In genomic region chr3:122800050-122800449, GRCm38 (mm10) we compare ENCODE assay signal across 15 mouse cellular contexts.
DNase-seq lines count a peak whose midpoint lies in the region; ATAC-seq and TF ChIP-seq lines count a peak whose summit lies in the region.
"Had no signal": no experiment of that assay in that cellular context is flagged by ENCODE, and none has a peak within 500 bp of the region (broad histone marks: within the 10 kb centered on the region; RNA-seq: fewer than 3 reads in every experiment).

No protein-coding gene starts in this region.

- no peak for TF ChIP-seq POLR2A in brain, embryonic 14.5 days (IDR thresholded peaks at IDR 0.05; ENCODE audit: borderline replicate concordance, extremely low read depth, insufficient read depth, insufficient read length, poor library complexity, severe bottlenecking)
- no peak for TF ChIP-seq POLR2A in kidney, adult 2 months (IDR thresholded peaks at IDR 0.05; ENCODE audit: low read depth, low read length)

- no peak overlapping the region for H3K9ac ChIP-seq in lung, embryonic 14.5 days
- H3K9ac ChIP-seq in hindbrain, embryonic 14.5 days = no peak overlapping the region
- no peak overlapping the region for H3K9ac ChIP-seq in stomach, embryonic 14.5 days (replicated peaks; ENCODE audit: low read depth, low read length)
- H3K9ac ChIP-seq: heart, embryonic 13.5 days; liver, postnatal 0 days had no signal

- no peak for DNase-seq in lung, embryonic 14.5 days
- no peak for DNase-seq in lung, adult 18-20 months
- peak; percentile 31 for DNase-seq in brain, embryonic 14.5 days (ENCODE audit: low read depth)
- no peak for DNase-seq in hindbrain, embryonic 14.5 days (ENCODE audit: low spot score)
- DNase-seq in kidney, adult 2 months = no peak
- DNase-seq: cerebellum, adult 11 months; cerebellum, postnatal 36 days; gastrocnemius, postnatal 36 days; kidney, postnatal 4 days; liver, postnatal 0 days had no signal

- H3K36me3 ChIP-seq in lung, embryonic 14.5 days (ENCODE audit: insufficient read depth) = peaks cover 49% of the 10 kb centered on the region
- H3K36me3 ChIP-seq in hindbrain, embryonic 14.5 days (replicated peaks; ENCODE audit: control insufficient read depth, insufficient read depth) = no peaks in the 10 kb centered on the region
- peaks cover 34% of the 10 kb centered on the region; the same call in 1 of the 2 replicates for H3K36me3 ChIP-seq in stomach, embryonic 14.5 days (ENCODE audit: control insufficient read depth, insufficient read depth, low read length)
- H3K36me3 ChIP-seq in kidney, adult 2 months (ENCODE audit: control insufficient read depth, insufficient read depth, low read length) = no peaks in the 10 kb centered on the region

- no peaks in the 10 kb centered on the region for H3K9me3 ChIP-seq in lung, embryonic 14.5 days (ENCODE audit: low read depth, low read length)
- H3K9me3 ChIP-seq in hindbrain, embryonic 14.5 days (ENCODE audit: control insufficient read depth, low read length) = no peaks in the 10 kb centered on the region
- H3K9me3 ChIP-seq in stomach, embryonic 14.5 days (ENCODE audit: control insufficient read depth, low read depth, low read length) = no peaks in the 10 kb centered on the region
- H3K9me3 ChIP-seq: heart, embryonic 13.5 days had no signal

- no peak for ATAC-seq in lung, embryonic 14.5 days (ENCODE audit: insufficient read depth)
- ATAC-seq in hindbrain, embryonic 14.5 days (ENCODE audit: low FRiP score) = no peak
- no peak for ATAC-seq in stomach, embryonic 14.5 days (ENCODE audit: insufficient number of reproducible peaks, insufficient read depth, low FRiP score, low read depth)
- ATAC-seq in inflammation-experienced regulatory T-cells, adult 6 months = no peak
- ATAC-seq: CD4-positive, CD25-positive, alpha-beta regulatory T cell, adult 4 months; liver, postnatal 0 days had no signal

- 69% methylated on average over 6 of the region's 6 CpGs for WGBS in lung, embryonic 14.5 days
- 67% methylated on average over 6 of the region's 6 CpGs for WGBS in hindbrain, embryonic 14.5 days
- 77% methylated on average over 6 of the region's 6 CpGs for WGBS in stomach, embryonic 14.5 days
- WGBS in kidney, adult 2 months = 77% methylated on average over 6 of the region's 6 CpGs

- peak overlapping the region; percentile 24; the same call in 1 of the 2 replicates for H3K27ac ChIP-seq in lung, embryonic 14.5 days (ENCODE audit: low read depth)
- H3K27ac ChIP-seq in hindbrain, embryonic 14.5 days = peak overlapping the region; percentile 49; the same call in 1 of the 2 replicates
- H3K27ac ChIP-seq in stomach, embryonic 14.5 days (ENCODE audit: low read length) = peak overlapping the region; percentile 88; the same call in 1 of the 2 replicates
- H3K27ac ChIP-seq in kidney, adult 2 months (ENCODE audit: insufficient read depth, low read depth, low read length) = no peak overlapping the region
- H3K27ac ChIP-seq: heart, embryonic 13.5 days; left cerebral cortex, adult 2 months had no signal

- no peak overlapping the region for H3K4me3 ChIP-seq in lung, embryonic 14.5 days (ENCODE audit: low read depth, low read length)
- no peak overlapping the region for H3K4me3 ChIP-seq in hindbrain, embryonic 14.5 days (replicated peaks; ENCODE audit: low read length)
- H3K4me3 ChIP-seq in stomach, embryonic 14.5 days (ENCODE audit: low read depth, low read length) = no peak overlapping the region
- H3K4me3 ChIP-seq in kidney, adult 2 months (ENCODE audit: insufficient read depth, low read depth, low read length) = no peak overlapping the region
- H3K4me3 ChIP-seq: heart, embryonic 13.5 days; left cerebral cortex, adult 2 months had no signal

- no peaks in the 10 kb centered on the region for H3K27me3 ChIP-seq in lung, embryonic 14.5 days (ENCODE audit: insufficient read depth, low read length)
- H3K27me3 ChIP-seq in hindbrain, embryonic 14.5 days (ENCODE audit: control insufficient read depth, insufficient read depth, low read length) = no peaks in the 10 kb centered on the region
- no peaks in the 10 kb centered on the region for H3K27me3 ChIP-seq in stomach, embryonic 14.5 days (ENCODE audit: control insufficient read depth, insufficient read depth, low read length)
- no peaks in the 10 kb centered on the region for H3K27me3 ChIP-seq in kidney, adult 2 months (replicated peaks; ENCODE audit: control insufficient read depth, insufficient read depth, low read length)
- H3K27me3 ChIP-seq: heart, embryonic 13.5 days had no signal

- no peak for TF ChIP-seq CTCF in lung, embryonic 14.5 days (IDR thresholded peaks at IDR 0.05; ENCODE audit: low read depth)
- no peak for TF ChIP-seq CTCF in brain, embryonic 14.5 days (IDR thresholded peaks at IDR 0.05; ENCODE audit: borderline replicate concordance, extremely low read depth, insufficient read depth, insufficient read length)
- TF ChIP-seq CTCF in kidney, adult 2 months (conservative IDR thresholded peaks at IDR 0.05; ENCODE audit: insufficient read depth, insufficient read length, low read depth, low read length) = no peak

- H3K4me2 ChIP-seq in lung, embryonic 14.5 days = no peak overlapping the region
- H3K4me2 ChIP-seq in hindbrain, embryonic 14.5 days (replicated peaks) = no peak overlapping the region; the same call in 1 of the 2 replicates
- H3K4me2 ChIP-seq in stomach, embryonic 14.5 days (replicated peaks; ENCODE audit: low read depth, low read length) = no peak overlapping the region
- H3K4me2 ChIP-seq: heart, embryonic 13.5 days had no signal

- no peaks in the 10 kb centered on the region for H3K4me1 ChIP-seq in lung, embryonic 14.5 days (ENCODE audit: insufficient read depth)
- H3K4me1 ChIP-seq in hindbrain, embryonic 14.5 days (replicated peaks; ENCODE audit: control insufficient read depth, insufficient read depth, low read length) = peaks cover 29% of the 10 kb centered on the region
- peaks cover 12% of the 10 kb centered on the region; the same call in 1 of the 2 replicates for H3K4me1 ChIP-seq in stomach, embryonic 14.5 days (ENCODE audit: control insufficient read depth, insufficient read depth, low read length)
- H3K4me1 ChIP-seq in kidney, adult 2 months (ENCODE audit: control insufficient read depth, insufficient read depth, low read length) = no peaks in the 10 kb centered on the region
